Mouse (Mus musculus): ENCODE results near the gene Xkrx.
A peak's percentile ranks its signal among the peaks of the same experiment; 100 is the strongest.
"Not testable (repeated sequence)": the region's sequence is repeated elsewhere in the genome, so short reads cannot be mapped to it uniquely, and the experiment has no call there.

Gene Xkrx

DNA sequence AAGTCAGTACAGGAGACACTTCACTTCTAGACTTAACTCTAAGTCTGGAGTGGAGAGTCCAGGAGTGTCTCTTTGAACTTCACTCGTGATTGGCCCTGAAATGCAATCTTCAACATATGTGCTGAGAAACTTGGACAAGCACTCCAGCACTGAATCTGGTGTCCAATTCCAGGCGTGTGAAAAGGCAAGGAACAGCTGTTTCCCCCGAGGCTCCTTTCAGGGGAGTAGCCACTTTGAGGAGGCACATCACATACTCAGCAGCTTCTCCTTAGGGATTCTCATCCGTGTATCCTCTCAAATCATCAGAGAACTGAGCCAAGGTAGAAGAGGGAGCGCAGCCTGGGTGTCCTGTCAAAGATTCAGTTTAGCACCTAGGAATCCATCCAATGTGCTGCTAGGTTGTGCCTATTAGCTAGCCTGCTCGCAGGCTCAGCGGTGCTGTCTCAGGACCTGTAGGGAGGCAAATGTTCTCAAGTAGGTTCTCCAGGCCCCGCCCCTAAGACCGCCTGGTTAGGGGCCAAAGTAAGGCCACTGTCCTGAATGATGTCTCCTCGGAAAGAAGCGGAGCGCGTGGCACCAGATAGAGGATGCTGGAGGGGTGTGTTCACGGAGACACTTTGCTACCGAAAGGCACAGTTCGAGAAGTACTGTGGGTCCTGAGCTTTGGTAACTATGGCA lies at the start of gene Xkrx:
TSS of gene Xkrx (minus strand) at position 34 of the 678 bp plus-strand sequence.
- no peak for DNase-seq (ENCODE audit: inconsistent age in 2 of 2, low spot score in 1 of 2)

- no peak for DNase-seq (ENCODE audit: inconsistent age in 2 of 2, low spot score in 1 of 2)
Measured at GRCm38 (mm10) chrX:134211151-134211642, 49.3 kb upstream of the Xkrx start.

DNA sequence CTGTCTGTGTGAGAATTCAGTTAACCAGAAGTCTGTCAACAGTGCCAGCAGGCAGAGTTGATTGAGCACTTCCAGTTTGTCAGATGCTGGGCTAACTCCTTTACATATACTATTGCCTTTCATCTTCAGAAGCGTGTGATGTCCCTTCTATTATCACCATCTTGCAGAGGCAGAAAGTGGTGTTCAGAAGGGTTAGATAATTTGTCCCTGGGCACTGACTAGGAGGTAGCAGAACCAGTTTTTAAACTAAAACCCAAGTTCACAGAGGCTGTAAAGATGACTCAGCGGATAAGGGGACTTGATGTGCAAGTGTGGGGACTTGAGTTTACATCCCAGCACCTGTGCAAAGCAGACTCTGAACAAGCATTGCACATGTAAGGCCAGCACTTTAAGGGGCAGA lies 46.6 kb upstream of the Xkrx start:
- no peak for DNase-seq (ENCODE audit: inconsistent age in 2 of 2, low spot score in 1 of 2)

DNA sequence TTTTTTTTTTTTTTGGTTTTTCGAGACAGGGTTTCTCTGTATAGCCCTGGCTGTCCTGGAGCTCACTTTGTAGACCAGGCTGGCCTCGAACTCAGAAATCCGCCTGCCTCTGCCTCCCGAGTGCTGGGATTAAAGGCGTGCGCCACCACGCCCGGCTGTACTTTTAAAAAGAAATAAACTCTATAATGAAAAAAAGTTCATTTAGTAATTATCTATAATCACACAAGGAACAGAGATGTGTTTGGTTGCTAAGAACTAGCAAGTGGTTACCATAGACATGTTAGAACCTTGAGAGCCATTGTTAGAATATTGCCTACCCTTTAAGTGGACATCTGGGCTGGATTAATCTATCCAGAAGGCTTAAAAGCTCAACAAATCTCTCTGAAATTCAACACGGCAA lies 25.3 kb upstream of the Xkrx start, which contains the start of gene Arl13a:
TSS of gene Arl13a (plus strand) at position 301 of the 400 bp plus-strand sequence.
- DNase-seq (ENCODE audit: inconsistent age in 2 of 2, low spot score in 1 of 2): not testable (repeated sequence)

GRCm38 (mm10) chrX:134174699-134175098 lies 12.8 kb upstream of the Xkrx start:
- DNase-seq (ENCODE audit: inconsistent age in 2 of 2, low spot score in 1 of 2): no peak

DNA sequence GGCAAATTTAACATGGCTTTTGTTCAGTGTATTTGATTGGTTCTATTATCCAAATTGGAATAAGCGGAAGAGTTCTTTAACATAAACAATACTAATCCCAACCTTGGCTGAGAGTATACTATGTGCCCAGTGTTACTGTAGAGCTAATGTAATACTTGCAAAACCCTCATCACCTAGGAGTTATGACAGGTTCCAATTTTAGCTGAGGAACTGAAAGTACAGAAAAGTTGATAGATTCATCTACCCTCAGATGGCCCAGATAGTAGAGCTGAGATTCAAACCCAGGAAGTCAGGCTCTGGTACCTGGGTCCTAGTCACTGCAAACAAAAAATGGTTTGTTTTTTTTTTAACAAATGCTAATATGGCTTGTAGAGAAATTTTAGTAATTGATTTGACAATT lies 8.7 kb upstream of the Xkrx start:
- no peak for DNase-seq (ENCODE audit: inconsistent age in 2 of 2, low spot score in 1 of 2)

- no peak for DNase-seq (ENCODE audit: inconsistent age in 2 of 2, low spot score in 1 of 2)
Measured at GRCm38 (mm10) chrX:134163484-134163883, 1.6 kb upstream of the Xkrx start.

DNA sequence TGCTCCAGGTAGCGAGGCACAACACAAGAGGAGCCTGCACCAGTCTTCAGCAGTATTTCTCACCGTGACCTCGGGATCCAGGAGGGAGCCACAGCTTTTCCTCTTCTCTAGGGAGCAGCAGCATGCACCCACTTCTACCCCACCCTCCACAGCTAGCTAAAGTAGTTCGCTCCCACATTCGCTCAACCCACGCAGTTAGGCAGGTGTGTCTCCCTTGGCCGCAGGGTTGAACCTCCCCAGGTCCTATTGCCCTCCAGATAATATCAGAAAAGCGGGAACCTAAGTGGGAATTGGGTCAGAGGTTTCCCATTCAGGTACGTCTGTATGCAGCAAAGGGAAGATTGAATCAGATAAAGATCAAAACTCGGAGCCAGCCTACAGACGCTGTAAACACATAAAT lies 950 bp upstream of the Xkrx start:
- no peak for DNase-seq (ENCODE audit: inconsistent age in 2 of 2, low spot score in 1 of 2)

DNA sequence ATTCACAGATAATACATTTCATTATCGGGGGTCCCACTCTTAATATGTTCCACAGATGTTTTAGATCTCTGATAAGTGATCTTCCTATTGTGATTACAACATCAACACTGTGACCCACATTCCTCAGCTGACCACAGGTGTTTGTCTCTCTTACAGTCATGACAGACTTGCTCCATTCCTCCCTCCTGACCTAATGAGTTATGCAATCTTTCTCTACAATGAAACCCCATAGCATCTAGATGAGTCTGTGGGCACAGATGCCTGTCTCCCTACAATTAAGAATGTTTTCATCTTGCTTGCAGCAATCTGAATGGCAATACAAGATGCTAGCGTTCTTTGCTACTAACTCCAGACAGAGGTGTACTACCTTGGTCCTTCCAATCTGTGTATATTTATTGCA lies 1.4 kb downstream of the Xkrx start:
- DNase-seq (ENCODE audit: inconsistent age in 2 of 2, low spot score in 1 of 2): no peak

GRCm38 (mm10) chrX:134158151-134158550 lies 3.7 kb downstream of the Xkrx start:
- no peak for DNase-seq (ENCODE audit: inconsistent age in 2 of 2, low spot score in 1 of 2)

DNA sequence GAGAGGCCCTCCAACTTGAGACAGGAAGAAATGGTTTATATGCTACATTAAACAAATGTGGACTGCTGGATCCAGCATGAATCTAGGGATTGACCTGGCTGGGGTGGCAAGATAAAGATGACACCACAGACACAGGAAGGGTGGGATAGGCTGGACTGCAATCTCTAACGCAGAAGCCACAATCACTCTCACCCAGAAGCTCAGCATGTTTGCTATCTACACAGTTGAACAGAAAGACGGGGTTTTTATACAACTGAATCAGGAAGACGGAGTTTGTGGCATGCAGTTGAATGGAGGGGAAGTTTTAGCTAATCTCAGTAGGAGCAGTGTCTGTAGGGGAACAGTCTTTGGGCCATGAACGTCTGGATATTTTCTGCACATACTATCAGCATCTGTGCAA lies 19.9 kb downstream of the Xkrx start:
- DNase-seq (ENCODE audit: inconsistent age in 2 of 2, low spot score in 1 of 2): no peak

GRCm38 (mm10) chrX:134141551-134141950 lies 20.3 kb downstream of the Xkrx start:
- peak in 1 of 2 experiments; percentile 28 for DNase-seq (ENCODE audit: inconsistent age in 2 of 2, low spot score in 1 of 2)

DNA sequence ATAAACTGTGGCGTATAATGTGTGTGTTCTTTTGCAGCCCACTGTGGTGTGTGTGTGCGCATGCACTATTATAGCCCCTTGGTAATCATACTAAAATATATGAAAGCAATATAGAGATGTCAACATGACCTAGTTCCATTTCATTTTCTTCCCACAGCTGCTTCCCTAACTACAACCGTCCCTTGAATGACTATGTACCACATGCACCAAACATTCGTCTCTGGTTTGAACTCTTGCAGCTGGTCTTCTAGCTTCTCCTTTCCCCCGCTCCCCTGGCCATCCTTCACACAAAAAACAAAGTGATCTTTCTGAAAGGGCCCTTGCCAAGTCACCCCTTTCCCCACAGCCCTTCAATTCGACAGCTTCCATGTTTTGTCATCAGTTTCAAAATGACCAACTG lies 21.9 kb downstream of the Xkrx start:
- DNase-seq (ENCODE audit: inconsistent age in 2 of 2, low spot score in 1 of 2): no peak

- DNase-seq (ENCODE audit: inconsistent age in 2 of 2, low spot score in 1 of 2): peak in 1 of 2 experiments; percentile 47
Measured at GRCm38 (mm10) chrX:134133821-134134220, 28.1 kb downstream of the Xkrx start.

GRCm38 (mm10) chrX:134132295-134132694 lies 29.6 kb downstream of the Xkrx start:
- peak; percentile 19 to 59 for DNase-seq (ENCODE audit: inconsistent age in 2 of 2, low spot score in 1 of 2)

DNA sequence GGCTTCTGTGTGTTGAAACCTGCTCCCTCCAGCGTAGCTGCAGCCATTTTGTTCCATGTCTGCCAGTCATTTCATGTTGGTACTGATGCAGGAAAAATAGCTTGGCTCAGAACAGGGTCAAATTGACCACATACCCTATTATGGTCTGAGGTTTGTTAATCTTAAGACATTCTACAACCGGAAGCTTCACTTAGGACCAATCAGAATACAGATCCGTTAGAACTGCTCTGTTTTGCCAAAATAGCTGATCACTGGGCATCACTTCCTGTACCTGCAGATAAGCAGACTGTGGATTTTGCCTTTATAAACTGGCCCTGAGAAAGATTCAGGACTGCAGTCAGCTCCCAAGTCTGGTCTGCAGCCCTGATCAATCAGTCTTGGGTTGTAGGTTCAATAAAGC lies 33.3 kb downstream of the Xkrx start:
- no peak for DNase-seq (ENCODE audit: inconsistent age in 2 of 2, low spot score in 1 of 2)

DNA sequence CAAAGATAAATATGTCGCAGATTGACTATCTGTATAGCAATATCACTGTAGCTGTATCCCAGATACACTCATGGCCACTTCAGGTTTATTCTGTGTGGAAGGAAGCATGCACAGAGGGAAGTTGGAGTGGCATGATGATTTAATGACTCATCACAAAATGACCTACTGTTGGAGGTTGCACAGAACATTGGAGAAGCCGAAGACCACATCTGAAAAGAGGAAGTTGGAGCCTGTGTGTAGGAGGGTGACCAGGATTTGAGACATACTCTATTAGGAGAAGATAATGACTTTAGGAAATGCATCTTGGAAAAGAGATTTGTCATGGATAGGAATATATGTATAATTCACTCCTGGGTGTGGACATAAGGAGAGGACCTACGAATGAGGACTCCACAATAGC lies 45.5 kb downstream of the Xkrx start:
- no peak for DNase-seq (ENCODE audit: inconsistent age in 2 of 2, low spot score in 1 of 2)

- DNase-seq (ENCODE audit: inconsistent age in 2 of 2, low spot score in 1 of 2): no peak
Measured at GRCm38 (mm10) chrX:134111767-134112166, 50.1 kb downstream of the Xkrx start.

- peak; percentile 32 to 51 for DNase-seq (ENCODE audit: inconsistent age in 2 of 2, low spot score in 1 of 2)
Measured at GRCm38 (mm10) chrX:134102641-134103040, 59.2 kb downstream of the Xkrx start.
